In the genomic region with DNA sequence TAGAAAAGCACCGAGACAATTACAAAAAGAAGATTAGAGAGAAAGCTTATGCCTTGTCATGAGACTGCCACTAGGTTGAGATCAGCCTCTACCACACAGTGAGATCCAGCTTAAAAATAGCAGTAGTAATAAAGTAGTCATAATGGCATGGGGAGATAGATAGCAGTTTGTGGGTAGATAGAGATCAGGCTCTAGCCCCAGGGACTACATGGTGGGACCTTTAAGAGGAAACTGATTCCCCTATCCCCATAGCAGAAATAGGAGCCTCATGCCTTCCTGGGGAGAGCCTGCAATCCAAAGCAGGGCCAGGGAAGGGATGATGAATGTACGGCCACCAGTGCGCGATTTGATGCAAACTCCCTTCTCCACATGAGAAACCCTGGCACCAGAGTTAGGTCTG, we compare ENCODE assay signal across 32 mouse cellular contexts. TPM values are rescaled to one million over a fixed set of nuclear protein-coding genes. Genes with fewer than 3 reads are reported as not detected.
DNase-seq lines count a peak whose midpoint lies in the region; ATAC-seq and TF ChIP-seq lines count a peak whose summit lies in the region.
"Had no signal": no experiment of that assay in that cellular context is flagged by ENCODE, and none has a peak within 500 bp of the region (broad histone marks: within the 10 kb centered on the region; RNA-seq: fewer than 3 reads in every experiment).

No protein-coding gene starts in this region.

- no peaks in the 10 kb centered on the region for H3K9me3 ChIP-seq in ES-Bruce4 (replicated peaks; ENCODE audit: control insufficient read depth, insufficient read depth, low read length, poor library complexity, severe bottlenecking)
- H3K9me3 ChIP-seq in liver, embryonic 12.5 days (replicated peaks), result no peaks in the 10 kb centered on the region
- H3K9me3 ChIP-seq: embryonic facial prominence, embryonic 13.5 days; forebrain, embryonic 12.5 days; limb, embryonic 13.5 days; neural tube, embryonic 12.5 days had no signal

- TF ChIP-seq CTCF in liver, adult 2 months (IDR thresholded peaks at IDR 0.05; ENCODE audit: low read depth, low read length), result no peak
- no peak for TF ChIP-seq CTCF in ES-Bruce4 (IDR thresholded peaks at IDR 0.05; ENCODE audit: low read depth, low read length)

- peak overlapping the region; percentile 78 for H3K27ac ChIP-seq in liver, adult 2 months (replicated peaks; ENCODE audit: insufficient read depth, low read depth, low read length)
- 0 out of 2 replicates have a peak overlapping the region, but pooled peaks have one; percentile 22 for H3K27ac ChIP-seq in ES-Bruce4 (ENCODE audit: insufficient read depth, low read length)
- peak overlapping the region; percentile 11; the same call in 1 of the 2 replicates for H3K27ac ChIP-seq in liver, embryonic 12.5 days
- H3K27ac ChIP-seq: embryonic facial prominence, embryonic 13.5 days; forebrain, embryonic 12.5 days; hindbrain, postnatal 0 days; limb, embryonic 13.5 days; neural tube, embryonic 12.5 days had no signal

- 0 out of 2 replicates have a peak overlapping the region, but pooled peaks have one; percentile 20 for H3K9ac ChIP-seq in liver, adult 2 months (ENCODE audit: low read depth, low read length)
- no peak overlapping the region for H3K9ac ChIP-seq in ES-Bruce4 (ENCODE audit: low read depth, poor library complexity, severe bottlenecking)
- H3K9ac ChIP-seq in liver, embryonic 12.5 days, result 0 out of 2 replicates have a peak overlapping the region, but pooled peaks have one; percentile 1
- H3K9ac ChIP-seq: embryonic facial prominence, embryonic 13.5 days; forebrain, embryonic 12.5 days; limb, embryonic 13.5 days; neural tube, embryonic 12.5 days had no signal

- peaks cover 22% of the 10 kb centered on the region for H3K79me2 ChIP-seq in liver, adult 2 months (ENCODE audit: control insufficient read depth, insufficient read depth, low read length)

- H3K4me2 ChIP-seq in liver, embryonic 12.5 days, result no peak overlapping the region
- H3K4me2 ChIP-seq: embryonic facial prominence, embryonic 13.5 days; forebrain, embryonic 12.5 days; heart, embryonic 11.5 days; limb, embryonic 13.5 days; neural tube, embryonic 12.5 days had no signal

- no peaks in the 10 kb centered on the region for H3K27me3 ChIP-seq in liver, adult 2 months (ENCODE audit: control insufficient read depth, insufficient read depth, low read length)
- no peaks in the 10 kb centered on the region for H3K27me3 ChIP-seq in ES-Bruce4 (ENCODE audit: control insufficient read depth, insufficient read depth, low read length, poor library complexity, severe bottlenecking)
- H3K27me3 ChIP-seq in liver, embryonic 12.5 days (replicated peaks), result no peaks in the 10 kb centered on the region
- H3K27me3 ChIP-seq: embryonic facial prominence, embryonic 13.5 days; forebrain, embryonic 12.5 days; limb, embryonic 13.5 days; neural tube, embryonic 12.5 days had no signal

- WGBS in liver, adult 2 months, result 44% methylated on average over 4 of the region's 4 CpGs
- WGBS in liver, embryonic 12.5 days (ENCODE audit: insufficient replicate concordance), result 49% methylated on average over 4 of the region's 4 CpGs

- ATAC-seq in liver, embryonic 12.5 days, result no peak
- ATAC-seq: hindbrain, postnatal 0 days; intestine, embryonic 16.5 days; lung, postnatal 0 days had no signal

- intact Hi-C loops in heart, postnatal 10 days (cut with DNase I), result no loop called here

- TF ChIP-seq EP300 in ES-Bruce4 (IDR thresholded peaks at IDR 0.05; ENCODE audit: insufficient read depth, low read depth, low read length), result no peak

- H3K36me3 ChIP-seq in liver, adult 2 months (ENCODE audit: control insufficient read depth, insufficient read depth, low read length), result no peaks in the 10 kb centered on the region
- peaks cover 8% of the 10 kb centered on the region for H3K36me3 ChIP-seq in ES-Bruce4 (ENCODE audit: control insufficient read depth, insufficient read depth, low read length, poor library complexity, severe bottlenecking)
- H3K36me3 ChIP-seq in liver, embryonic 12.5 days, result no peaks in the 10 kb centered on the region; the same call in 1 of the 2 replicates
- H3K36me3 ChIP-seq: forebrain, embryonic 12.5 days; limb, embryonic 13.5 days; neural tube, embryonic 12.5 days had no signal

- peaks cover 52% of the 10 kb centered on the region for H3K4me1 ChIP-seq in liver, adult 2 months (ENCODE audit: control insufficient read depth, insufficient read depth, low read length)
- H3K4me1 ChIP-seq in ES-Bruce4 (ENCODE audit: control insufficient read depth, insufficient read depth, low read length), result peaks cover 24% of the 10 kb centered on the region
- H3K4me1 ChIP-seq in liver, embryonic 12.5 days, result peaks cover 83% of the 10 kb centered on the region

- DNase-seq in cerebellum, postnatal 10 days, result peak; percentile 16 to 22
- DNase-seq in cerebellum, adult 8-10 months, result no peak
- no peak for DNase-seq in liver, adult 2 months (ENCODE audit: extremely low read depth, low read depth, low spot score)
- DNase-seq in liver, result no peak
- no peak for DNase-seq in heart, postnatal 10 days
- DNase-seq in natural killer cell, adult 2 months (ENCODE audit: low spot score in 2 of 2), result no peak
- DNase-seq: adrenal gland, postnatal 10 days; cerebellum, postnatal 36 days; embryo, embryonic 11 days; heart, postnatal 36 days; kidney, adult 9 months; layer of hippocampus, adult 9-11 months; right cerebral cortex, postnatal 14 days; spleen, adult 18-20 months had no signal

- H3K4me3 ChIP-seq in liver, adult 2 months (ENCODE audit: insufficient read depth, low read depth, low read length), result no peak overlapping the region
- no peak overlapping the region for H3K4me3 ChIP-seq in ES-Bruce4 (ENCODE audit: low read depth, low read length)
- no peak overlapping the region for H3K4me3 ChIP-seq in liver, embryonic 12.5 days
- H3K4me3 ChIP-seq: embryonic facial prominence, embryonic 13.5 days; erythroblast, embryonic 14.5 days; forebrain, embryonic 12.5 days; limb, embryonic 13.5 days; neural tube, embryonic 12.5 days had no signal

- no peak for TF ChIP-seq POLR2A in liver, adult 2 months (IDR thresholded peaks at IDR 0.05; ENCODE audit: extremely low read depth, insufficient read depth, low read length)
- TF ChIP-seq POLR2A in ES-Bruce4 (IDR thresholded peaks at IDR 0.05; ENCODE audit: insufficient read depth, low read length), result no peak

RNA-seq across cellular contexts. Expression of gene Arhgef18, which starts 22.5 kb away (rescaled TPM):
- 9.7 and 10.7 TPM in 2 replicates for total RNA-seq in liver, adult 2 months (2014; rRNA removed)
- polyA plus RNA-seq in liver, adult 2 months (2012; rRNA removed), result 15.6 and 15.8 TPM in 2 replicates
- 64.8 and 67.7 TPM in 2 replicates for polyA plus RNA-seq in ES-Bruce4 (2011; ENCODE audit: insufficient read depth, insufficient read length, low read depth, missing spikeins)
- 4.1 and 4.4 TPM in 2 replicates for polyA plus RNA-seq in liver, embryonic 12.5 days (2016; fragmentation: Nextera tagmentation; extraction: Ambion mirVana)
- 10 to 100 TPM; 19.6 to 22.7 TPM for total RNA-seq in heart, postnatal 10 days (2021)

RNA-seq across cellular contexts. Expression of gene Pex11g, which starts 52.2 kb away (rescaled TPM):
- 23.0 and 27.8 TPM in 2 replicates for total RNA-seq in liver, adult 2 months (2014; rRNA removed)
- 51.2 and 52.4 TPM in 2 replicates for polyA plus RNA-seq in liver, adult 2 months (2012; rRNA removed)
- polyA plus RNA-seq in ES-Bruce4 (2011; ENCODE audit: insufficient read depth, insufficient read length, low read depth, missing spikeins), result 4.6 and 6.7 TPM in 2 replicates
- polyA plus RNA-seq in liver, embryonic 12.5 days (2016; fragmentation: Nextera tagmentation; extraction: Ambion mirVana), result 3.4 and 3.6 TPM in 2 replicates
- total RNA-seq in heart, postnatal 10 days (2021), result 1 to 10 TPM; 4.4 to 5.5 TPM
- total RNA-seq: monocyte, adult 5-6 weeks had no signal

RNA-seq across cellular contexts. Expression of gene Tex45, which starts 55.4 kb away (rescaled TPM):
- 0.07 TPM in 1 of 2 replicates, not detected in the other for total RNA-seq in liver, adult 2 months (2014; rRNA removed)
- 0.28 TPM in 1 of 2 replicates, not detected in the other for polyA plus RNA-seq in liver, adult 2 months (2012; rRNA removed)
- polyA plus RNA-seq in ES-Bruce4 (2011; ENCODE audit: insufficient read depth, insufficient read length, low read depth, missing spikeins), result 0.39 and 0.44 TPM in 2 replicates
- 0.08 TPM in 1 of 2 replicates, not detected in the other for polyA plus RNA-seq in liver, embryonic 12.5 days (2016; fragmentation: Nextera tagmentation; extraction: Ambion mirVana)
- under 1 TPM in 1 of 2 experiments, not detected in 1; 0.17 TPM for total RNA-seq in heart, postnatal 10 days (2021)
- total RNA-seq: ES-E14; heart, postnatal 36 days; left cerebral cortex, adult 18-20 months; left cerebral cortex, postnatal 25 days had no signal
- polyA plus RNA-seq: erythroblast, embryonic 14.5 days; forebrain, embryonic 12.5 days; heart, embryonic 11.5 days; intestine, embryonic 16.5 days; large intestine, adult 2 months; limb, embryonic 13.5 days; liver, embryonic 16.5 days; lung, postnatal 0 days; neural tube, embryonic 12.5 days; thymus, postnatal 0 days had no signal

Comparison
In these comparisons a context has a peak if more than half of its experiments do, and no peak if none do; other contexts are left out.
1. DNase-seq: peak in cerebellum, postnatal 10 days (2 of 2); none in cerebellum, adult 8-10 months (single experiment), liver, adult 2 months (single experiment), liver (single experiment), heart, postnatal 10 days (0 of 2) and natural killer cell, adult 2 months (0 of 2).
2. H3K27ac ChIP-seq: peak in every context shown above with its lines; median percentile 78 in liver, adult 2 months; 22 in ES-Bruce4; 11 in liver, embryonic 12.5 days.